Mouse (Mus musculus) heart, adult 2 months (tissue): ENCODE results near the gene Mtmr1.

Source experiments
- CTCF ChIP-seq: fragments of 200-600 bp; IDR thresholded peaks from 2 replicates; pipeline ENCODE4 v1.8.1; 2022; ENCODE audit warnings: antibody characterized with exemption, mild to moderate bottlenecking, moderate library complexity
- EP300 ChIP-seq: fragments of 200-500 bp; IDR thresholded peaks from 2 replicates; pipeline ENCODE4 v1.6.1; 2011; ENCODE audit warnings: low read depth, low read length, control low read depth; ENCODE audit not compliant: insufficient read depth
- POLR2A ChIP-seq: fragments of 200-500 bp; IDR thresholded peaks from 2 replicates; pipeline ENCODE4 v1.6.1; 2011; ENCODE audit warnings: mild to moderate bottlenecking, low read depth, low read length, control low read depth; ENCODE audit not compliant: insufficient read depth

- TF ChIP-seq CTCF (no peak), POLR2A (no peak), EP300 (no peak)
These were observed 74.9 kb downstream of the Mtmr1 start for GRCm38 (mm10) chrX:71439473-71439872.
